Mouse (Mus musculus) CH12.LX (cell line): ENCODE data around the gene Manbal.

Source experiments
- CTCF ChIP-seq, 2 experiments: IDR thresholded peaks in 1 of 2; conservative IDR thresholded peaks in 1 of 2; 2 replicates each; pipeline ENCODE4 v1.5.1; 2011 to 2012; ENCODE audit warnings: low read depth in 2 of 2, low read length in 2 of 2, improper control_type of control experiment in 1 of 2, inconsistent platforms in 1 of 2, mild to moderate bottlenecking in 1 of 2, moderate library complexity in 1 of 2
- E2F4 ChIP-seq: IDR thresholded peaks from 2 replicates; pipeline ENCODE4 v1.6.1; 2011; ENCODE audit warnings: low read depth, low read length, improper control_type of control experiment; ENCODE audit not compliant: insufficient replicate concordance
- ELF1 ChIP-seq: IDR thresholded peaks from 2 replicates; pipeline ENCODE4 v1.6.1; 2014; ENCODE audit warnings: low read depth, mild to moderate bottlenecking, inconsistent platforms, low read length, improper control_type of control experiment
- EP300 ChIP-seq: IDR thresholded peaks from 2 replicates; pipeline ENCODE4 v1.6.1; 2011; ENCODE audit warnings: low read length, improper control_type of control experiment
- ETS1 ChIP-seq: conservative IDR thresholded peaks from 2 replicates; pipeline ENCODE4 v1.6.1; 2012; ENCODE audit warnings: low read depth, mild to moderate bottlenecking, inconsistent platforms, low read length, improper control_type of control experiment, moderate library complexity
- JUND ChIP-seq: conservative IDR thresholded peaks from 2 replicates; pipeline ENCODE4 v1.6.1; 2011; ENCODE audit warnings: low read depth, low read length, improper control_type of control experiment
- MAFK ChIP-seq: IDR thresholded peaks from 2 replicates; pipeline ENCODE4 v1.6.1; 2011; ENCODE audit warnings: low read length, improper control_type of control experiment; ENCODE audit not compliant: insufficient replicate concordance
- MAX ChIP-seq: IDR thresholded peaks from 2 replicates; pipeline ENCODE4 v1.6.1; 2011; ENCODE audit warnings: low read length, improper control_type of control experiment
- MYC ChIP-seq: IDR thresholded peaks from 2 replicates; pipeline ENCODE4 v1.6.1; 2011; ENCODE audit warnings: low read depth, mild to moderate bottlenecking, improper control_type of control experiment, low read length
- NRF1 ChIP-seq: IDR thresholded peaks from 2 replicates; pipeline ENCODE4 v1.6.1; 2014; ENCODE audit warnings: low read depth, mild to moderate bottlenecking, inconsistent platforms, low read length, improper control_type of control experiment, moderate library complexity
- POLR2A ChIP-seq: IDR thresholded peaks from 2 replicates; pipeline ENCODE4 v1.6.1; 2011; ENCODE audit warnings: low read depth, mild to moderate bottlenecking, improper control_type of control experiment, low read length
- SMC3 ChIP-seq: IDR thresholded peaks from 2 replicates; pipeline ENCODE4 v1.6.1; 2011; ENCODE audit warnings: low read depth, low read length, improper control_type of control experiment
- USF1 ChIP-seq: IDR thresholded peaks from 2 replicates; pipeline ENCODE4 v1.6.1; 2014; ENCODE audit warnings: low read depth, mild to moderate bottlenecking, inconsistent platforms, low read length, improper control_type of control experiment
- ZC3H11A ChIP-seq: IDR thresholded peaks from 2 replicates; pipeline ENCODE4 v1.6.1; 2012; ENCODE audit warnings: low read depth, mild to moderate bottlenecking, inconsistent platforms, low read length, improper control_type of control experiment

DNA sequence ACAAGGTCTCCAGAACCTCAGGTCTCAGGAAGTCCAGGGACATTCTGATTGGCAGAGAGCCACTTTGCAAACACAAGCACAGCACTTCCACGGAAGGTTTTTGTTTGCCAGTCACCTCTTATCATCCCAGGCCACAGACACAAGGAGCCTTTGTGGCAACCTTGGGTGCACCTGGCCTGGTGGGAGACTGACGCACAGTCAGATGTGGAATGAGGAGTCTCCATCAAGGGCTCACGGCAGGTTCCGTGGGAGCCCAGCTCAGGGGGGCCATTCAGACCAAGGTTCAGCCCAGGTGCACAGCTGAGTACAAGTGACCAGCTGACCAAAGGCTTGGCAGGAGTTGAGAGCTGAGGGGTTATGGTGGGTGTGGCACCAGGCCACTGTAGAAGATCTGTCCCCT is 30.0 kb downstream of the Manbal start:
- TF ChIP-seq MAFK (no peak), ETS1 (no peak), MYC (no peak), CTCF (conservative IDR thresholded peaks at IDR 0.05 in 1 of 2, IDR thresholded peaks at IDR 0.05 in 1 of 2; ENCODE audit: low read depth in 2 of 2, low read length in 2 of 2) (no peak), POLR2A (no peak), EP300 (no peak), ELF1 (no peak), ZC3H11A (no peak), JUND (no peak), SMC3 (no peak), USF1 (no peak), E2F4 (no peak), NRF1 (no peak), MAX (no peak)
